Mouse (Mus musculus): ENCODE data around the gene Ciao1. TPM values are rescaled to one million over a fixed set of nuclear protein-coding genes. Genes with fewer than 3 reads are reported as not detected.
"Not testable (repeated sequence)": the region's sequence is repeated elsewhere in the genome, so short reads cannot be mapped to it uniquely, and the experiment has no call there.

Ciao1 gene
- total RNA-seq, 2 experiments from 2014 or later = 57.2 to 60.4 TPM

DNA sequence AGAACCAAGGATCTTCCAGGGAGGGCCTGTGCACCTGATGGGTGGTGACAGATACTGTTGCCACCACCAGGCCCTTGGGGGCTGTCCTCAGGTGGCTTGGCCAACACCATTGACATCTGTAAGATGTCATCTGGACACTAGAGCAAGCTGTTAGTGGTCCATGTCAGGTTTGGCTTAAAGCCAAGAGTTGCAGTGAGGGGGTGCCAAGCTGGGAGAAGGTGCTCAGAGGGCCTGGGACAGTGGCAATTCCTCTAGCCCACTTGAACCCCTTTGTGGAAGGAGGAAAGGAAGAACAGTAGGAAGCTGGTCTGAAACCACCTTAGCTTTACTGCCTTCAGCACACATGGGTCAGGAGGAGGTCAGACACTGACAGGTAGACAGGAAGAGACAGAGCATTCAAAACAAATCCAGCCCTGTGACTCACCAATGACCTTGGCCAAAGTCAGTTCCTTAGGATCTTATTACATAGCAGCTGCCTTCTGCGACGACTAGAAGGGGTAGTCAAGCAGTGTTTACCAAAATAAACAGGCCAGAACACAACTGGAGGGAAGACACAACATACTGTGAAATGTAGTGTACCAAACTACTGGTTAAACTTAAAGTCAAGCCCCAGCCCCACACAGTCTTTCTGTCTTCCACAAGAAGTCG is 4.4 kb upstream of the Ciao1 start:
- intact Hi-C loops (cut with DNase I) = loop anchor here (2.0 kb wide), 1 partner anchor 17 kb away; no protein-coding TSS in a partner anchor
- DNase-seq = peak; percentile 31 to 35

GRCm38 (mm10) chr2:127251457-127251856 is 3.8 kb upstream of the Ciao1 start:
- no peak for DNase-seq
- intact Hi-C loops (cut with DNase I) = no loop called here

DNA sequence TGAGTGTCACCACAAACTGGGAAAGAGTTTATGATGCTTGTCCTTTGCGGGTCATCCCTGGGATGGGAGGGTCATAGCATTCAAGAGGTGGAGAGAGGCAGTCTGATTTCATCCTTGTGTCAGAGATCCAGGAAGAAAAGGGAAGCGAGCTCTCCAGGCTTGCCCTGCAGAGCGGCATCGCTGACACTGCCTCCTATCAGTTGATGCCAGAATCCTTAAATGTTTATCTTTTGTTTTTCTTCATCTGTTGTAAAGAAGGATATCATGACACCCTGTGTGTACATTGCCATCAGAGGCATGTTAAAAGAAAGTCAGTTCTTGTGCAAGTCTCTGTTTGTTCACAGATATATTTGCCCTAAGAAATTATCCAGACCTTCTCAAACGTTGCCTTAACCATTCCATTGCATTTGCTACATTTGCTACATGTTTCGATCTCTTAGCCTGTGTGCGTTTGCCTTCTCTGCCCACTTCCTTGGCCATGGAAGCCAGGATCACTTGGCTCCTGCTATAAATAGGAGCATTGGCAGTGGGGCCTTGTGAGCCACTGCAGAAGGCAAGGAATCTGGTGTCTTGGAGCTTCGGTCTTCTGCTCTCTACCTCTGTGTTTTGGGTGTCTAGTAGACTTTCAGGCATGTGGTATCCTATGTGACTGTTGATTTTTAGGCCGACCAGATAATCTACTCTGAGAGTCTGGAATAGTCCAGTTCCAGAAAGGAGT is 2.8 kb upstream of the Ciao1 start:
- DNase-seq = peak in 1 of 2 experiments; percentile 32
- intact Hi-C loops (cut with DNase I) = no loop called here

DNA sequence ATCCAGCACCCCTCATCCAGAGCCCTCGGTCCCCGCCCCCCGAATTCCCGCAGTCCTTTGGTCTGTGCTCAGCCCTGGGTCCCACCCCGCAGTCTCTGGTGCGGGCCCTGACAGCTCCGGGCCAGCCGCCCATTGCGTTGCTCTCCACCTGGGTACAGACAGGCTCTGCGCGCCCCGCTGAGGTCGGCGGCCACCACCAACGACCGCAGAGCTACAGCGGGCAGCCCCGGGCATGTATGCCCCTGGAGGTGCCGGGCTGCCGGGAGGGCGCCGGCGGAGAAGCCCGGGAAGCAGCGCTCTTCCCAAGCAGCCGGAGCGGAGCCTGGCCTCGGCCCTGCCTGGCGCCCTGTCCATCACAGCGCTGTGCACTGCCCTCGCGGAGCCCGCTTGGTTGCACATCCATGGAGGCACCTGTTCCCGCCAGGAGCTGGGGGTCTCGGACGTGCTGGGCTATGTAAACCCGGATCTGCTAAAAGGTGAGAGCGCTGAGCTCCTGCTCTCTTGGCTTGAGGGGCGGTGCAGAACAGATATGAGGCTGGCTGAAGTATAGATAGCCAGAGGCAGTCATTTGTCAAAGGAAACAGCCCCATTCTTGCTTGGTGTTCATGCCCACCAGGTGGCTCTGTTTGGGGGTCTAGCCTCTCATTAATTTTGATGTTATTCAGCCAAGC is 853 bp upstream of the Ciao1 start:
- intact Hi-C loops (cut with DNase I) = loop anchor here (1.0 kb wide), 2 partner anchors 21 to 93 kb away; no protein-coding TSS in a partner anchor
- peak; percentile 49 to 58 for DNase-seq

DNA sequence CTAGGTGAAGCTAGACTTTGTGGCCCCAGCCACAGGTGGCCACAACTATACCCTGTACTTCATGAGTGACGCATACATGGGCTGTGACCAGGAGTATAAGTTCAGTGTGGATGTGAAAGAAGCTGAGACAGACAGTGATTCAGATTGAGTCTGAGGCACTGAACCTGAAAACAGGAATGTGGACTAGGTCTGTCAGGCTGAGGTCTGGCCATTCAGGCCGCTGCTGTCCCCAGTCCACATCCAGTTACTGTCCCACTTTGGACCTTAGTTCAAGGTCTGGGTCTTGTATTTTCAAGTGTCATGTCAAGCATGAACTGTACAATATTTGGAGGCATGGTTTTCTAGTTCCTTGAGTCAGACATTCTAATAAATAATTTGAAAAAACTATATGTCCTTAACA is 7.6 kb downstream of the Ciao1 start:
- DNase-seq = no peak
- intact Hi-C loops (cut with DNase I) = no loop called here

GRCm38 (mm10) chr2:127237897-127238610 is 9.6 kb downstream of the Ciao1 start:
- peak; percentile 17 to 22 for DNase-seq
- intact Hi-C loops (cut with DNase I) = no loop called here

DNA sequence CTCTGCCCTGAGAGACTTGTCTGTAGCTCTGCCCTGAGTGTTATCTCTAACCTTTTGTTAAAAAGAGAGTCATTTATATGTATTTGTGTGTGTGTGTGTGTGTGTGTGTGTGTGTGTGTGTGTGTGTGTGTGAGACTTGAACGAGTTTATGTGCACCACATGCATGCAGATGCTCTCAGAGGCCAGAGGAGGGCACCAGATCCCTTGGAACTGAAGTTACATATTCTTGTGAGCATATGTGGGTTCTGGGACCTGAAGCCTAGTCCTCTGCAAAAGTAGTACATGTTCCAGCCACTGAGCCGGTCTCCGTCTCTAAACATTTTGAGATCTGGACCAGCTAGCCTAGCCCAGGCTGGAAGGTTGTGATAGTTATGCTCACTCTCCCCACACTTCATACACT is 22.4 kb downstream of the Ciao1 start:
- intact Hi-C loops (cut with DNase I) = no loop called here
- DNase-seq = no peak

GRCm38 (mm10) chr2:127217746-127218145 is 29.9 kb downstream of the Ciao1 start:
- DNase-seq = no peak

GRCm38 (mm10) chr2:127210701-127211100 is 36.9 kb downstream of the Ciao1 start:
- no peak for DNase-seq

More at GRCm38 (mm10) chr2:127217746-127218145, 29.9 kb downstream of the Ciao1 start:
- intact Hi-C loops (cut with DNase I) = no loop called here

GRCm38 (mm10) chr2:127208452-127208769 is 39.2 kb downstream of the Ciao1 start:
- DNase-seq = no peak
- intact Hi-C loops (cut with DNase I) = loop anchor here (10.0 kb wide), 1 partner anchor 114 kb away; no protein-coding TSS in a partner anchor

More at GRCm38 (mm10) chr2:127210701-127211100, 36.9 kb downstream of the Ciao1 start:
- intact Hi-C loops (cut with DNase I) = no loop called here

GRCm38 (mm10) chr2:127207547-127208451 is 39.8 kb downstream of the Ciao1 start, which contains the start of the genes 1810024B03Rik and Snrnp200:
TSS of gene 1810024B03Rik (minus strand) at chr2:127208280.
TSS of gene Snrnp200 (plus strand) at chr2:127208386.
- intact Hi-C loops (cut with DNase I) = loop anchor here (10.0 kb wide), 1 partner anchor 113 kb away; no protein-coding TSS in a partner anchor
- DNase-seq = peak; percentile 96 to 97

DNA sequence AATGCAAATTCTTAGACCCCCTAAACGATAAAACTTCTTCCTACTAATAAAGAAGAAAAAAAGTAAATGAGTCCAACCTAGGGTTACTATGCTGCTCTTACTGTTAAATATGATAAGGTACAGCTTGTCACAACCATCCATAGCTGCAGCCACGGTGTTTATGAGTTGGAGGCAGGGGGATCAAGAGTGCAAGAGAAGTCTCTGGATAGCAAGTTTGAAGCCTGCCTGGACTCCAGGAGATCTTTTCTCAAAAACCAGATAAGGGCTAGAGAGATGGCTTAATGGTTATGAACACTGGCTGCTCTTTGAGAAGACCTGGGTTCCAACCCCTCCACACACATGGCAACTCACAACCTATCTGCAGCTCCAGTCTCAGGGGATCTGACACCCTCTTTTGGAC is 40.7 kb downstream of the Ciao1 start:
- intact Hi-C loops (cut with DNase I) = loop anchor here (10.0 kb wide), 1 partner anchor 112 kb away; no protein-coding TSS in a partner anchor
- no peak for DNase-seq

DNA sequence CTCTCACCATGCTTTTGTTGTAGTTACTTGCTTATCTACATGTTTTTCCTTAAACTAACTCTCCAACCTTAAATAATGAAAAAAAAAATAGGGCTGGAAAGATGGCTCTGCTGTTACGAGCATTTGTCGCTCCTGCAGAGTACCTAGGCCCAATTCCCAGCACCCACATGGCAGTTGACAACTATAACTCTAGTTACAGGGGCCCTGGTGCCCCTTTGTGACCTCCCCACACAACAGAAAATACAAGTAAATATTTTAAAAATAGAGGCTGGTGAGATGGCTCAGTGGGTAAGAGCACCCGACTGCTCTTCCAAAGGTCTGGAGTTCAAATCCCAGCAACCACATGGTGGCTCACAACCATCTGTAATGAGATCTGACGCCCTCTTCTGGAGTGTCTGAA is 41.7 kb downstream of the Ciao1 start:
- intact Hi-C loops (cut with DNase I) = loop anchor here (1.0 to 10.0 kb wide), 2 partner anchors 40 to 111 kb away; no protein-coding TSS in a partner anchor
- DNase-seq = not testable (repeated sequence)

DNA sequence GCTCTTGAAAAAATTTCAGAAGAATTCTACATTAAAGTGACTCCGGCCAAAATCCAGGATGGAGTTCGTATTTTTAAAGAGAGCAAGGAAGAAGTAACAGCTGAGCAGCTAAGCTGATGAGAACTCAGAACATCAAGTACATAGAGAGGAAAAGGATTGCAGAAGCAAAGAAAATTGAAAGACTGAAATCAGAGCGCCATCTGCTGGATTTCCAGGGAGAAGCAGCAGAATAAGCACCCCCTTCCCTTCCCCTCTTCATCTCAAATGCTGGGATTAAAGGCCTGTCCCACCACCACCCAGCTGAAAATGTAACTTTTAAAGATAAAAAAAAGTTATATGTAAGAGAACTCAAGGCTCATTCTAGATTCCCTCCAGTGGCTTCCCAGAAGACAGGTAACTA is 42.7 kb downstream of the Ciao1 start:
- peak; percentile 67 to 76 for DNase-seq
- intact Hi-C loops (cut with DNase I) = loop anchor here (1.0 to 10.0 kb wide), 2 partner anchors 39 to 110 kb away; no protein-coding TSS in a partner anchor

Other genes starting within 250 kb of the Ciao1 start
- gene Ap4e1, start 239.1 kb downstream of the Ciao1 start, total RNA-seq (2021) = 1 to 10 TPM; 7.4 to 9.6 TPM
- 10 to 100 TPM; 23.0 to 26.1 TPM for gene Blvra, start 177.2 kb downstream of the Ciao1 start, total RNA-seq (2021)
- gene Ncaph, start 113.9 kb downstream of the Ciao1 start, total RNA-seq (2021) = 10 to 100 TPM; 13.7 to 15.2 TPM
- 10 to 100 TPM; 14.1 to 15.3 TPM for gene Itpripl1, start 104.4 kb downstream of the Ciao1 start, total RNA-seq (2021)
- under 1 TPM; 0.53 to 0.67 TPM for gene 1810024B03Rik, start 39.5 kb downstream of the Ciao1 start, total RNA-seq (2021)
- 10 to 100 TPM; 63.3 to 66.8 TPM for gene Snrnp200, start 39.4 kb downstream of the Ciao1 start, total RNA-seq (2021)
- gene Tmem127, start 92 bp upstream of the Ciao1 start, total RNA-seq (2021) = 10 to 100 TPM; 39.4 to 40.4 TPM
- 100 to 1,000 TPM; 184 to 187 TPM for gene Stard7, start 22.4 kb upstream of the Ciao1 start, total RNA-seq (2021)
- 1 to 10 TPM; 1.2 to 1.8 TPM for gene Dusp2, start 88.3 kb upstream of the Ciao1 start, total RNA-seq (2021)
- not detected for gene Astl, start 90.8 kb upstream of the Ciao1 start, total RNA-seq (2021)
- 1 to 10 TPM in 1 of 2 experiments, under 1 TPM in 1; 0.84 to 1.1 TPM for gene Adra2b, start 115.4 kb upstream of the Ciao1 start, total RNA-seq (2021)
- gene Gpat2, start 177.4 kb upstream of the Ciao1 start, total RNA-seq (2021) = not detected
- 10 to 100 TPM; 25.2 to 25.3 TPM for gene Fahd2a, start 196.7 kb upstream of the Ciao1 start, total RNA-seq (2021)